Mouse (Mus musculus) lung, adult 2 months (tissue): ENCODE results near the gene Cbfa2t3.

Experiments
- CTCF ChIP-seq: fragments of 200-500 bp; IDR thresholded peaks from 2 replicates; pipeline ENCODE4 v1.5.1; 2011; ENCODE audit warnings: mild to moderate bottlenecking, low read length, control low read depth; ENCODE audit not compliant: insufficient read depth
- POLR2A ChIP-seq: fragments of 200-500 bp; IDR thresholded peaks from 2 replicates; pipeline ENCODE4 v1.6.1; 2011; ENCODE audit warnings: low read depth, mild to moderate bottlenecking, control low read depth, low read length, borderline replicate concordance; ENCODE audit errors: extremely low read depth

GRCm38 (mm10) chr8:122623844-122624642, 74.9 kb downstream of the Cbfa2t3 start:
- TF ChIP-seq CTCF (no peak), POLR2A (no peak)
